Mouse (Mus musculus) bone marrow, adult 2 months (tissue): ENCODE data around the gene Grn. TPM values are rescaled to one million over a fixed set of nuclear protein-coding genes. Genes with fewer than 3 reads are reported as not detected.
A peak's percentile ranks its signal among the peaks of the same experiment; 100 is the strongest.

Experiments used
- H3K27ac ChIP-seq: fragments of 200-500 bp; 2 replicates; pipeline ENCODE4 v1.5.1; 2012; ENCODE audit warnings: low read depth, mild to moderate bottlenecking, control low read depth, inconsistent platforms, low read length; ENCODE audit not compliant: control insufficient read depth, poor library complexity, insufficient read depth
- H3K4me1 ChIP-seq: fragments of 200-500 bp; 2 replicates; pipeline ENCODE4 v1.6.1; 2011; ENCODE audit warnings: low read length; ENCODE audit not compliant: control insufficient read depth, insufficient read depth
- H3K4me3 ChIP-seq: fragments of 200-500 bp; replicated peaks from 2 replicates; pipeline ENCODE3; 2011; ENCODE audit warnings: mild to moderate bottlenecking, low read depth, low read length, control low read depth; ENCODE audit not compliant: control insufficient read depth
- CTCF ChIP-seq: fragments of 200-500 bp; IDR thresholded peaks from 2 replicates; pipeline ENCODE4 v1.5.1; 2011; ENCODE audit warnings: low read length, control low read depth; ENCODE audit not compliant: control insufficient read depth, insufficient read depth
- POLR2A ChIP-seq: fragments of 200-500 bp; IDR thresholded peaks from 2 replicates; pipeline ENCODE4 v1.6.1; 2011; ENCODE audit warnings: low read depth, mild to moderate bottlenecking, control low read depth, low read length, borderline replicate concordance; ENCODE audit not compliant: control insufficient read depth
- WGBS: fragments of 180-500 bp; shearing (Covaris S2); methylation state at CpG from one replicate; pipeline ENCODE4 v1.1.7; 2018; 5-methylcytosine and 5-hydroxymethylcytosine counted together
- polyA plus RNA-seq: library from polyadenylated mRNA; stranded (reverse); fragments of >200 nt; gene quantifications from 2 replicates; pipeline ENCODE4 v1.2.4, GENCODE M21; 2011; ENCODE audit warnings: low replicate concordance; ENCODE audit not compliant: missing spikeins, insufficient read depth, insufficient read length

The Grn gene
- polyA plus RNA-seq, 1 experiment = 87.0 TPM

DNA sequence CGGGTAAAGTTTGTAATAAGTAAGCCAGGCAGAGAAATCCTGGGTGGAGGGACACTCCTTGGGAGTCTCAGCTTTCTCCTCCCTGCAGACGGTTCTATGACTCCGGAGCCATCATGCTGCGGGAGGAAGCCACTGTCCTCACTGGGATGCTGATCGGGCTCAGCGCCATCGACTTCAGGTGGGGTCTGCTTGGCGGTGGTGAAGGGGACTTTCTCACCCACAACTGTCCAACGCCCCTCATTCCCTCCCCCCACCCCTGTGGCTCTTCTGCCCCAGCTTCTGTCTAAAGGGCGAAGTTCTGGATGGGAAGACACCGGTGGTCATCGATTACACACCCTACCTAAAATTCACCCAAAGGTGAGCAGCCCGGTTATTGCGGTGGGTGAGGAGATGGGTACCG is 31.0 kb upstream of the Grn start:
- Histone ChIP-seq H3K27ac (no peak overlapping the region), H3K4me3 (no peak overlapping the region), H3K4me1 (no peaks in the 10 kb centered on the region)
- TF ChIP-seq CTCF (no peak), POLR2A (no peak)
- 37% methylated on average over 15 of the region's 15 CpGs for WGBS

DNA sequence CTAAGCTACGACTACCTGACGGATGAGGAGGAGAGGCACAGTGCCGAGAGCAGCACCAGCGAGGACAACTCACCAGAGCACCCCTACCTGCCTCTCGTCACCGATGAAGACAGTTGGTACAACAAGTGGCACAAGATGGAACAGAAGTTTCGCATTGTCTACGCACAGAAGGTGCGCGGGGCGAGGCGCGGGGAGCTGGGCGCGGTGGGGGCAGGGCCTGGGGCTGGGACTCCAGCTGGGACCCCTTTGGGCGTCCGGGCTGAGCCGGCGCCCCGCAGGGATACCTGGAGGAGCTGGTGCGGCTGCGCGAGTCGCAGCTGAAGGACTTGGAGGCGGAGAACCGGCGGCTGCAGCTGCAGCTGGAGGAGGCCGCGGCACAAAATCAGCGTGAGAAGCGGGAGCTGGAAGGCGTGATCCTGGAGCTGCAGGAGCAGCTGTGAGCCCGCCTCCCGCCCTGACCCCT is 30.5 kb upstream of the Grn start:
- Histone ChIP-seq H3K4me3 (no peak overlapping the region), H3K4me1 (no peaks in the 10 kb centered on the region), H3K27ac (no peak overlapping the region; the same call in 1 of the 2 replicates)
- 12% methylated on average over 34 of the region's 34 CpGs for WGBS
- no peak for TF ChIP-seq POLR2A
- TF ChIP-seq CTCF = no peak

DNA sequence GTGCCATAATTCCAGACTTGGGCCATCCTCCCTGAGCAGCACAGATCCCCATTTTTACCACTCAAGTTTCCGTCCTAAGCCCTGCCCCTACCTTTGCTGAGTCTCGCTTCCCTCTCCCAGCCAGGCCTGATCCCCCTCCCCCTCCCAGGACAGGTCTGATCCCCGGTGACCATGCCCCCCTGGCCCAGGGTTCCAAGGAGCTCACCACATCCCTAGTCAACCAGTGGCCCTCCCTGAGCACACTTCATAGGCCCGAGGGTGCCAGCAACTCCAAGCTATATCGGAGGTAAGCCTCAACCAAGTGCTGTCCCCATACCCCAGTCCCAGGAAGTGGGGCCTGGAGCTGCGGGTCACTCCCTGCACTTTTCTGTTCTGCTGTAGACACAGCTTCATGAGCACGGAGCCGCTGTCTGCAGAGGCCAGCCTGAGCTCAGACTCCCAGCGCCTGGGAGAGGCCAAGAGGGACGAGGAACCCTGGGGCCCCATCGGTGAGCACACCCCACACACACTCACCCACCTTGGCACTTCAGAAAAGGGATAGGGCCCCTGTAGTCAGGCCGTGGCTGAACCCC is 29.5 kb upstream of the Grn start:
- no peak overlapping the region for H3K4me3 ChIP-seq
- no peaks in the 10 kb centered on the region for H3K4me1 ChIP-seq
- no peak overlapping the region for H3K27ac ChIP-seq
- WGBS = 36% methylated on average over 12 of the region's 12 CpGs
- no peak for TF ChIP-seq CTCF
- TF ChIP-seq POLR2A = no peak

DNA sequence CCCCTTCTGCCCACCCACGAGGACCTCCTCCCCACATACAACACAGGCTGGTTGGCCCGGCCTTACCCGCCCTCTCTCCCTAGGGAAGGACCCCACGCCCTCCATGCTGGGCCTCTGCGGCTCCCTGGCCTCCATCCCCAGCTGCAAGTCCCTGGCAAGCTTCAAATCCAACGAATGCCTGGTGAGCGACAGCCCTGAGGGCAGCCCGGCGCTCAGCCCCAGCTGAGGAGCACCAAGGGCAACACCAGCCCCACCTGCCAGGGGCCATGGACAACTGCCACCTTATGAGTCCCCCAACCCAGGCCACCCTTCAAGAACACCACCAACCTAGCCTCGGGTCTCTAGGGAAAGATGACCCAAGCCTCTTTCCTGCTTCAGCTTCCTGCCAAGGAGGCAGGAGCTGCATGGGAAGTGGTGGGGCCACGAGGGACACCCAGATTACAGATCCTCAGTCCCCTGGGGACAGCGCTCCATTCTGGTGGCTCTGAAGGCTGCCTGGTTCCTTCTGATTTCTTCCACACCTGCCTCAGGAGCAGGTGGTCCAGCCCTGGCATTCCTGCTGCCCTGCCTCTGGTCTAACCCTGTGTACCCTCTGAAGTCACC is 28.1 kb upstream of the Grn start:
- no peak for TF ChIP-seq POLR2A
- TF ChIP-seq CTCF = no peak
- H3K27ac ChIP-seq = no peak overlapping the region
- H3K4me3 ChIP-seq = no peak overlapping the region
- H3K4me1 ChIP-seq = no peaks in the 10 kb centered on the region; the same call in 1 of the 2 replicates
- 68% methylated on average over 12 of the region's 12 CpGs for WGBS

DNA sequence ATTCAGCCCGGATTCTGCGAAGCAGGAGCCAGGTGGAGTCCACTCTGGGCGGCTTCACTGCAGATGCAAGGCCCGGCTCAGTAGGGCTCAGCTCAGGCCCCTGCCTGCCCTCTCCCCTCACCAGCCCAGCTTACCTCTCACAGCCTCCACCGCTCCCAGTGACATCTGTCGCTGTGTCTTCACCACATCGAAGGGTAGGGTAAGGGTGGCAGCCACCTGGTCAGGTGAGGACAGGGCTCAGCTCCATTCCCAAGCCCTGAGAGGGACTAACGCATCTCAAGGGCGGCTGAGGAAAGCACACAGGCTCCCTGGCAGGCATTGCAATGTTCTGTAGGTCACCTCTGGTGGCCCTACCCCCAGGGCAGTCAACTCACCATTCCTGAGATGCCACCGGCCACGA is 26.5 kb upstream of the Grn start:
- Histone ChIP-seq H3K27ac (no peak overlapping the region), H3K4me3 (no peak overlapping the region), H3K4me1 (no peaks in the 10 kb centered on the region; the same call in 1 of the 2 replicates)
- 96% methylated on average over 11 of the region's 11 CpGs for WGBS
- TF ChIP-seq CTCF = no peak
- no peak for TF ChIP-seq POLR2A

DNA sequence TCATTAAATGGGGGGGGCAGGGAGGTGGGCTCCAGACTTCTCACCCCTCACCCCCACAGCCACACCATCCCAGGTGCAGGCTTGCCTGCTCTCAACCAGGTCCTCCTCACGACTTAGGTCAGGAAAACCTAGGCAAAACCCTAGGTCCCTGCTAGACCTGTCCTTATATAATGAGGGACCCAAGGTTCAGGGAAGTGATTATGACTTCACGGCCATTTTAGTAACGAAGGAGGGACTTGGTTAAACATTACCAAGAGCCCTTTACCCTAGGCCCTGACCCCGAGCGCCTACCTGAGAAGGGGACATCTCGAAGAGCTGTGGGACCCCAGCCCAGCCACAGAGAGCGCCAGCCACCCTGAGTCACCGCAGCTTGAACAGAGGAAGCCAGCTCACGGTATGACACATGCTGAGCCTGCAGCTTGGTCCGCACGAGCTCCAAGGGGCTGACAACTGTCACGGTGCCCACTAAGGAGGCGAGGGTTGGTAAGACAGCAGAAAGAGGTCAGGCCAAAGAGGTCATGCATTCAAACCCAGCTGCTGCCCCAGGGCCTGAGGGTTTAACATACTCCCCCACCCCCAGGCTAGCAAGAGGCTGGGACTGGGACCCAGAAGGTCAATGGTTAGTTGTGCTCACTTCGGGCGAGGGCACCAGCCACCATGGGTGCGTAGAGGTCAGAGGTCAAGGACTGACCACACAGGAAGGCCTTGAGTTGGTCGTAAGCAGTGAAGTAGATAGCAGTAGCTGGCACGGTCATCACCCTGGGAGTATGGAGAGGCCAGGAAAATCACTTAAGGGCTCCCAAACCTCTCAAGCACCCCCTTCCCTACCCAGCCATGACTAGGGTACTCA is 25.7 kb upstream of the Grn start:
- H3K27ac ChIP-seq = no peak overlapping the region
- TF ChIP-seq CTCF = no peak
- TF ChIP-seq POLR2A = no peak
- no peaks in the 10 kb centered on the region; the same call in 1 of the 2 replicates for H3K4me1 ChIP-seq
- no peak overlapping the region for H3K4me3 ChIP-seq
- 91% methylated on average over 18 of the region's 18 CpGs for WGBS

DNA sequence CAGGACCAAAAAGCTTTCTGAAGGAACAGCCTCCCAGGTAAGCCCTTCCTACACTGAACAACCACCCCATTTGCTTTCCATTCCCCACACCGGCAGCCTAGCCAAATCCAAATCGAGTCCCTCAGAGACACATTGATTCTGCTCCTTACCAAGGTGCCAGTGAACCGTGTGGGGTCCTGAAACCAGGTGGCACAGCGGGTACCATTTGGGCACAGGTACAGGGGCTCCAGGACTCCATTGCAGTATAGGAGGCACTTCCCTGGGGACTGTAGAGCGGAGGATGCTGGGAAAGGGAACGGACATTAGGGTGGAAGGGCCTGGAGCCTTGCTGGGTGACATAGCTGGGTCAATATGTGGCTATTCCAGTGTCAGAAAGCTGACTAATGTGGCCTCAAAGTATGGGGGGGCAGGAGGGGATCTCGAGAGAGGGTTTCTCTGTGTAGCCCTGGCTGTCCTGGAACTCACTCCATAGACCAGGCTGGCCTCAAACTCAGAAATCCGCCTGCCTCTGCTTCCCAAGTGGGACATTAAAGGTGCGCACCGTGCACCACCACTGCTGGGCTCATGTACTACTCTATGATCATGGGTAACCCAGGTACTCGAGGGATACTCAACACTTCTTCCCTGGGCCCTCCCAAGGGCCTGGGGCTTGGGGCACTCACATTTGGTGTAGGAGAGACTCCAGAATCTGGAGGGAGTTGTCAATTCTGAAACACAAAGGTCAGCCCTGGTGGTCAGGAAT is 24.4 kb upstream of the Grn start:
- no peaks in the 10 kb centered on the region; the same call in 1 of the 2 replicates for H3K4me1 ChIP-seq

More for the DNA sequence above, 24.4 kb upstream of the Grn start:
- H3K27ac ChIP-seq = no peak overlapping the region
- peak overlapping the region; percentile 67 for H3K4me3 ChIP-seq
- 83% methylated on average over 11 of the region's 11 CpGs for WGBS
- no peak for TF ChIP-seq CTCF
- no peak for TF ChIP-seq POLR2A
